Comparison of ENCODE assay signal across 12 mouse cellular contexts in the genomic region with DNA sequence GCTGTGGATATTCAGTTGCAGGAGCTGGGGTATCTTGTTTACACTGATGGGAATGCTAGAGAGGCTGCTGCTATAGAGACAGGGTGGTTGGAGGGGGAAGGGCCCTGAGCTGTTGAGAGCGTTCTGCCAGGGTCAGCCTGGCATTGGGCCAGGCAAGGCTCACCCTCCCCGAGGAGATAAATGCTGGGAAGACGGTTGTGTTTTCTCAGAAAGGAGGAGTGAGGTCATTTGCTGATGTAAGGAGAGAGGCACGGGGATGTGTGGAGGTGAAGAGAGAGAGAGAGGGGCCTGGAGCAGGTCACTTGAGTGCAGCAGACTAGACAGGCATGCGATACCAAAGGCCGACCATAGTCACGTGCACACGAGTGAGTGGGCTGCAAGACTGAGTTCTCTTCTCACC. TPM values are rescaled to one million over a fixed set of nuclear protein-coding genes. Genes with fewer than 3 reads are reported as not detected.
DNase-seq lines count a peak whose midpoint lies in the region; ATAC-seq and TF ChIP-seq lines count a peak whose summit lies in the region.
"Had no signal": no experiment of that assay in that cellular context is flagged by ENCODE, and none has a peak within 500 bp of the region (broad histone marks: within the 10 kb centered on the region; RNA-seq: fewer than 3 reads in every experiment).

No protein-coding gene starts in this region.

- no peak for TF ChIP-seq EP300 in stomach, postnatal 0 days (optimal IDR thresholded peaks at IDR 0.05)

- H3K4me3 ChIP-seq in hindbrain, embryonic 16.5 days (ENCODE audit: low read length) = no peak overlapping the region
- no peak overlapping the region for H3K4me3 ChIP-seq in hindbrain, embryonic 12.5 days
- H3K4me3 ChIP-seq in hindbrain, postnatal 0 days (ENCODE audit: low read length) = no peak overlapping the region
- H3K4me3 ChIP-seq in stomach, postnatal 0 days (ENCODE audit: low read depth, low read length) = no peak overlapping the region

- H3K27ac ChIP-seq in hindbrain, embryonic 16.5 days (ENCODE audit: low read depth, low read length) = no peak overlapping the region
- H3K27ac ChIP-seq in hindbrain, embryonic 12.5 days = no peak overlapping the region
- no peak overlapping the region for H3K27ac ChIP-seq in hindbrain, postnatal 0 days
- 0 out of 2 replicates have a peak overlapping the region, but pooled peaks have one; percentile 35 for H3K27ac ChIP-seq in stomach, postnatal 0 days (replicated peaks)
- H3K27ac ChIP-seq: liver, embryonic 14.5 days had no signal

- H3K27me3 ChIP-seq in hindbrain, embryonic 16.5 days (replicated peaks; ENCODE audit: control insufficient read depth, insufficient read depth, low read length) = no peaks in the 10 kb centered on the region
- no peaks in the 10 kb centered on the region for H3K27me3 ChIP-seq in hindbrain, embryonic 12.5 days
- no peaks in the 10 kb centered on the region for H3K27me3 ChIP-seq in hindbrain, postnatal 0 days (ENCODE audit: insufficient read depth, low read length)
- H3K27me3 ChIP-seq in stomach, postnatal 0 days (ENCODE audit: control insufficient read depth, insufficient read depth, low read length) = no peaks in the 10 kb centered on the region

- H3K9me3 ChIP-seq in hindbrain, embryonic 16.5 days (ENCODE audit: control insufficient read depth, low read length) = no peaks in the 10 kb centered on the region
- no peaks in the 10 kb centered on the region for H3K9me3 ChIP-seq in hindbrain, embryonic 12.5 days (replicated peaks)
- no peaks in the 10 kb centered on the region for H3K9me3 ChIP-seq in hindbrain, postnatal 0 days (ENCODE audit: low read length)
- H3K9me3 ChIP-seq in stomach, postnatal 0 days (ENCODE audit: control insufficient read depth, low read length) = no peaks in the 10 kb centered on the region

- ATAC-seq in hindbrain, embryonic 16.5 days = peak; percentile 61; the same call in 1 of the 2 replicates
- ATAC-seq in hindbrain, embryonic 12.5 days (ENCODE audit: low FRiP score) = no peak
- peak; percentile 62 for ATAC-seq in hindbrain, postnatal 0 days
- peak; percentile 68 for ATAC-seq in stomach, postnatal 0 days (ENCODE audit: low FRiP score, low TSS enrichment)
- ATAC-seq in monocyte, adult 5-6 weeks (replicated peaks; ENCODE audit: insufficient number of reproducible peaks, low FRiP score, low TSS enrichment, poor library complexity, severe bottlenecking) = no peak
- ATAC-seq: forebrain, embryonic 16.5 days had no signal

- H3K36me3 ChIP-seq in hindbrain, embryonic 16.5 days (ENCODE audit: control insufficient read depth, insufficient read depth, low read length) = peaks cover 5% of the 10 kb centered on the region
- H3K36me3 ChIP-seq in hindbrain, embryonic 12.5 days = 0 out of 2 replicates have a peak, but pooled peaks cover 3% of the 10 kb centered on the region
- no peaks in the 10 kb centered on the region for H3K36me3 ChIP-seq in hindbrain, postnatal 0 days (ENCODE audit: insufficient read depth, low read length)
- no peaks in the 10 kb centered on the region for H3K36me3 ChIP-seq in stomach, postnatal 0 days (ENCODE audit: control insufficient read depth, insufficient read depth, low read length)
- H3K36me3 ChIP-seq: G1E had no signal

- no peak for TF ChIP-seq CTCF in hindbrain, postnatal 0 days (IDR thresholded peaks at IDR 0.05; ENCODE audit: low read depth)
- TF ChIP-seq CTCF in stomach, postnatal 0 days (IDR thresholded peaks at IDR 0.05; ENCODE audit: low read depth) = no peak

- DNase-seq in retina, postnatal 1 day = peak; percentile 57
- DNase-seq in retina, embryonic 14.5 days (ENCODE audit: low spot score) = no peak
- peak; percentile 55 for DNase-seq in hindbrain, postnatal 0 days (ENCODE audit: low spot score)
- peak; percentile 22 for DNase-seq in stomach, postnatal 0 days (ENCODE audit: low spot score)
- no peak for DNase-seq in embryo, embryonic 9.5 days (ENCODE audit: extremely low spot score)
- DNase-seq: thymus, postnatal 4 days had no signal

- no peak overlapping the region for H3K9ac ChIP-seq in hindbrain, embryonic 16.5 days (ENCODE audit: low read depth, low read length)
- no peak overlapping the region for H3K9ac ChIP-seq in hindbrain, embryonic 12.5 days
- H3K9ac ChIP-seq in hindbrain, postnatal 0 days (replicated peaks; ENCODE audit: low read length) = no peak overlapping the region
- no peak overlapping the region for H3K9ac ChIP-seq in stomach, postnatal 0 days (ENCODE audit: low read length)
- H3K9ac ChIP-seq: liver, embryonic 14.5 days had no signal

- 46% methylated on average over 8 of the region's 8 CpGs for WGBS in hindbrain, embryonic 16.5 days
- 61% methylated on average over 8 of the region's 8 CpGs for WGBS in hindbrain, embryonic 12.5 days
- WGBS in hindbrain, postnatal 0 days = 53% methylated on average over 8 of the region's 8 CpGs
- WGBS in stomach, postnatal 0 days = 25% methylated on average over 8 of the region's 8 CpGs

- no peak overlapping the region for H3K4me2 ChIP-seq in hindbrain, embryonic 16.5 days (ENCODE audit: low read length)
- no peak overlapping the region for H3K4me2 ChIP-seq in hindbrain, embryonic 12.5 days (replicated peaks)
- H3K4me2 ChIP-seq in hindbrain, postnatal 0 days (ENCODE audit: low read depth, low read length) = no peak overlapping the region
- no peak overlapping the region for H3K4me2 ChIP-seq in stomach, postnatal 0 days (replicated peaks; ENCODE audit: low read depth)

- no peaks in the 10 kb centered on the region for H3K4me1 ChIP-seq in hindbrain, embryonic 16.5 days (ENCODE audit: control insufficient read depth, insufficient read depth, low read depth, low read length)
- H3K4me1 ChIP-seq in hindbrain, embryonic 12.5 days = peaks cover 3% of the 10 kb centered on the region; the same call in 1 of the 2 replicates
- H3K4me1 ChIP-seq in hindbrain, postnatal 0 days (ENCODE audit: insufficient read depth, low read length) = no peaks in the 10 kb centered on the region
- H3K4me1 ChIP-seq in stomach, postnatal 0 days (replicated peaks; ENCODE audit: control insufficient read depth, insufficient read depth) = no peaks in the 10 kb centered on the region

RNA-seq across cellular contexts. Expression of gene Clip4, which starts 42.8 kb away (rescaled TPM):
- 15.1 and 15.3 TPM in 2 replicates for polyA plus RNA-seq in hindbrain, embryonic 16.5 days (2015; fragmentation: Nextera tagmentation; extraction: Ambion mirVana)
- 7.5 and 9.2 TPM in 2 replicates for polyA plus RNA-seq in hindbrain, embryonic 12.5 days (2016; fragmentation: Nextera tagmentation; extraction: Ambion mirVana)
- total RNA-seq in hindbrain, postnatal 0 days (2014; rRNA removed) = 10.1 and 12.5 TPM in 2 replicates
- polyA plus RNA-seq in hindbrain, postnatal 0 days (2015; fragmentation: Nextera tagmentation; extraction: Ambion mirVana) = 15.8 and 18.9 TPM in 2 replicates
- 12.5 and 14.2 TPM in 2 replicates for polyA plus RNA-seq in stomach, postnatal 0 days (2015; fragmentation: Nextera tagmentation; extraction: Ambion mirVana)
- 3.0 to 6.8 TPM (median 5.3 TPM) in 3 replicates for total RNA-seq in monocyte, adult 5-6 weeks (2017)
- polyA plus RNA-seq: G1E had no signal

RNA-seq across cellular contexts. Expression of gene Pcare, which starts 58.4 kb away (rescaled TPM):
- 0.03 TPM in 1 of 2 replicates, not detected in the other for polyA plus RNA-seq in hindbrain, embryonic 16.5 days (2015; fragmentation: Nextera tagmentation; extraction: Ambion mirVana)
- not detected in 2 replicates for polyA plus RNA-seq in hindbrain, embryonic 12.5 days (2016; fragmentation: Nextera tagmentation; extraction: Ambion mirVana)
- total RNA-seq in hindbrain, postnatal 0 days (2014; rRNA removed) = not detected in 2 replicates
- polyA plus RNA-seq in hindbrain, postnatal 0 days (2015; fragmentation: Nextera tagmentation; extraction: Ambion mirVana) = not detected in 2 replicates
- 0.04 TPM in 1 of 2 replicates, not detected in the other for polyA plus RNA-seq in stomach, postnatal 0 days (2015; fragmentation: Nextera tagmentation; extraction: Ambion mirVana)
- not detected in 3 replicates for total RNA-seq in monocyte, adult 5-6 weeks (2017)
- polyA plus RNA-seq: forebrain, embryonic 16.5 days; G1E had no signal

Comparison
In these comparisons a context has a peak if more than half of its experiments do, and no peak if none do; other contexts are left out.
1. ATAC-seq: peak in hindbrain, embryonic 16.5 days (single experiment), hindbrain, postnatal 0 days (single experiment) and stomach, postnatal 0 days (single experiment); none in hindbrain, embryonic 12.5 days (single experiment) and monocyte, adult 5-6 weeks (single experiment).
2. DNase-seq: peak in retina, postnatal 1 day (single experiment), hindbrain, postnatal 0 days (single experiment) and stomach, postnatal 0 days (single experiment); none in retina, embryonic 14.5 days (single experiment) and embryo, embryonic 9.5 days (single experiment).